Mouse (Mus musculus): ENCODE results near the gene Ern2.

Ern2 gene

GRCm38 (mm10) chr7:122158915-122159902, 26.8 kb downstream of the Ern2 start, which contains the start of gene Plk1:
Gene Plk1 (plus strand): TSS chr7:122159439.
- peak; percentile 85 to 86 for DNase-seq

GRCm38 (mm10) chr7:122158488-122158887, 27.5 kb downstream of the Ern2 start:
- peak in 1 of 2 experiments; percentile 6 for DNase-seq

- DNase-seq = no peak
Measured at GRCm38 (mm10) chr7:122152473-122152872, 33.5 kb downstream of the Ern2 start.

GRCm38 (mm10) chr7:122140991-122141390, 45.0 kb downstream of the Ern2 start:
- DNase-seq = no peak

GRCm38 (mm10) chr7:122138190-122138589, 47.8 kb downstream of the Ern2 start:
- no peak for DNase-seq

- no peak for DNase-seq
Measured at GRCm38 (mm10) chr7:122137071-122137470, 48.9 kb downstream of the Ern2 start.

- DNase-seq = peak in 1 of 2 experiments; percentile 22
Measured at GRCm38 (mm10) chr7:122135070-122135469, 50.9 kb downstream of the Ern2 start.

- DNase-seq = no peak
Measured at GRCm38 (mm10) chr7:122133338-122133625, 52.7 kb downstream of the Ern2 start.

- peak; percentile 98 to 99 for DNase-seq
Measured at GRCm38 (mm10) chr7:122132497-122133337, 53.3 kb downstream of the Ern2 start, which contains the start of the genes Palb2 and Dctn5. Gene Palb2 (minus strand): TSS chr7:122132985. Gene Dctn5 (plus strand): TSS chr7:122133041.

- DNase-seq = no peak
Measured at GRCm38 (mm10) chr7:122131834-122132233, 54.2 kb downstream of the Ern2 start.

GRCm38 (mm10) chr7:122126946-122127345, 59.1 kb downstream of the Ern2 start:
- DNase-seq = no peak

- no peak for DNase-seq
Measured at GRCm38 (mm10) chr7:122125636-122126035, 60.4 kb downstream of the Ern2 start.

- DNase-seq = no peak
Measured at GRCm38 (mm10) chr7:122123518-122123917, 62.5 kb downstream of the Ern2 start.

Measured in lung, postnatal 4 days (tissue).